Mouse (Mus musculus): ENCODE results near the gene Opn1mw. TPM values are rescaled to one million over a fixed set of nuclear protein-coding genes. Genes with fewer than 3 reads are reported as not detected.
"Not testable (repeated sequence)": the region's sequence is repeated elsewhere in the genome, so short reads cannot be mapped to it uniquely, and the experiment has no call there.

Gene Opn1mw
- polyA plus RNA-seq (2015; fragmentation: Nextera tagmentation; extraction: Ambion mirVana), result not detected in 2 replicates

DNA sequence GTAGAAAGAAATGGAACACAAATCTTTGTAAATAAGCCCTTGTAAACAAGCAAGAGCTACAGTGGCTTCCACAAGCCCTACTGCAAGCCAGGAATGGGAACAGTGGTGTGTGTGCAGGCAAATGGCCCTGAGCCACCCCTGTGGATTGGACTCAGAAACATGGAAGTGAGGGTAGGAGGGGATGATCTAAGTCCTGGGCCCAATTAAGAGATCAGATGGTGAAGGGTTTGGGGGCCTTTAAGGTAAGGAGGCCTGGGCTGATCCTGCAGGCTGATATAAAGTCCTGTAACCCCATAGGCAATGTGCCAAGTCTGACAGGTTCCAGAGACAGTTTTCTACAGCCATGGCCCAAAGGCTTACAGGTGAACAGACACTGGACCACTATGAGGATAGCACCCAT lies at the start of gene Opn1mw:
Opn1mw (plus strand) TSS at position 301 of the 400 bp plus-strand sequence.
- Histone ChIP-seq H3K4me3 (replicated peaks) (no peak within 1 kb of the TSS), H3K4me2 (no peak within 1 kb of the TSS), H3K36me3 (no peaks in the 10 kb centered on the region), H3K27ac (replicated peaks) (no peak within 1 kb of the TSS), H3K27me3 (replicated peaks) (no peaks in the 10 kb centered on the region), H3K9ac (replicated peaks) (no peak within 1 kb of the TSS), H3K4me1 (no peaks in the 10 kb centered on the region), H3K9me3 (replicated peaks) (no peaks in the 10 kb centered on the region)
- no peak for ATAC-seq (ENCODE audit: low FRiP score)

DNA sequence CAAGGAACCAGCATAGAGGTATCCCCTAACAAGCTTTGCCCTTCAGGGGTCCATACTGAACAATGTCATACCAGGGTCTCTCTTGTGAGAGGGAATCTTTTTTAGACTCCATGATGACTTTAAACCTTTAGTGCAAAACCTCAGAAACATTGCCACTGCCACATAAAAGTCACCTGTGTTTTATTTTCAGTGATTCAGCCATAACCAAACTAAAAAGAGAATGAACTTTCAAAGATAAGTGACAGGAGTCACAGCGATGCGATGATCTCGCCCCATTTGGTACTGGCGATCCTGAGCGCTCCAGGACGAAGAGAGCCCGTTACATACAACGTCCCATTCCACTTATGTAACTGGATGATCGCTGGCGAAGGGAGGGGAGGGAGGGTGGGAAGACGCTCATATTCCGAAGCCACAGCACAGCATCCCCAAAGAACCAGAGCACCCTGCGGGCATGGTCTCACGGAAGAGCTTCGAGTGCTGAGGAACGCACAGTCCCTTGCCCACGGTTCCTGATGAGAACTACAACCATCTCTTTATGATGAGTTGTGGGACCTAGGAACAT lies 42.9 kb upstream of the Opn1mw start:
- peaks cover 22% of the 10 kb centered on the region for H3K4me1 ChIP-seq
- WGBS, result 24% methylated on average over 17 of the region's 17 CpGs

DNA sequence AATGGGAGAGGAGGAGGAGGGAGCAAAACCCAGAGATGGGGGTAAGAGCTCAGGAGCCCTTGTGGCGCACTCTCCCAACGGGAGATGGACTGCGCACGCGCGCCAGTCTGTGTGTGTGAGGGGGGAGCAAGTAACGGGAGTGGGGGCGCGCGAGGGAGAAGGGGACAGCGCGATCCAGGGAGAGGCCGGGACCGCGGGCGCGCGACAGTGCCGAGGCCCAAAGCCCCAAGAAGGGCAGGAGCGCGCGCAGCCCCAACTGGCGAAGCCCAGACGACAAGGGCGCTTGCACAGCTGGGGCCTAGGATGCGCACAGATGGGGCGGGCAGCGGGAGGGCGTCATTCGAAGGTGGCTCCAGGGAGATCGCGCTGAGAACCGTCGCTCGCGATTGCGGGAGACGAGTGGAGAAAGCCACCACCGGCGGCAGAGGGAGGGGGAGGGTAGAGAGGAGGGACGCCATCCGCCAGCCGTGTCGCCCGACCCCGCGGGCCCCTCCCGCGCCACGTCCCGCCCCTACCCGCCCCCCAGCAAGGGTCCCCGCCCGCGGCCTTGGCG lies 42.2 kb upstream of the Opn1mw start:
- no peaks in the 10 kb centered on the region for H3K9me3 ChIP-seq (replicated peaks)
- peak; percentile 87 for ATAC-seq (ENCODE audit: low FRiP score)
- H3K4me2 ChIP-seq, result peak overlapping the region; percentile 57
- peak overlapping the region; percentile 96 for H3K27ac ChIP-seq (replicated peaks)
- 15% methylated on average over 29 of the region's 56 CpGs for WGBS
- no peaks in the 10 kb centered on the region for H3K27me3 ChIP-seq (replicated peaks)
- H3K4me3 ChIP-seq (replicated peaks), result peak overlapping the region; percentile 55
- peak overlapping the region; percentile 64 for H3K9ac ChIP-seq (replicated peaks)
- H3K36me3 ChIP-seq, result no peaks in the 10 kb centered on the region
- peaks cover 22% of the 10 kb centered on the region for H3K4me1 ChIP-seq

More for the DNA sequence above, 42.9 kb upstream of the Opn1mw start:
- Histone ChIP-seq H3K4me3 (replicated peaks) (peak overlapping the region; percentile 55), H3K4me2 (peak overlapping the region; percentile 57), H3K36me3 (no peaks in the 10 kb centered on the region), H3K27me3 (replicated peaks) (no peaks in the 10 kb centered on the region), H3K9me3 (replicated peaks) (no peaks in the 10 kb centered on the region), H3K27ac (replicated peaks) (peak overlapping the region; percentile 96), H3K9ac (replicated peaks) (peak overlapping the region; percentile 64)
- ATAC-seq (ENCODE audit: low FRiP score), result no peak

DNA sequence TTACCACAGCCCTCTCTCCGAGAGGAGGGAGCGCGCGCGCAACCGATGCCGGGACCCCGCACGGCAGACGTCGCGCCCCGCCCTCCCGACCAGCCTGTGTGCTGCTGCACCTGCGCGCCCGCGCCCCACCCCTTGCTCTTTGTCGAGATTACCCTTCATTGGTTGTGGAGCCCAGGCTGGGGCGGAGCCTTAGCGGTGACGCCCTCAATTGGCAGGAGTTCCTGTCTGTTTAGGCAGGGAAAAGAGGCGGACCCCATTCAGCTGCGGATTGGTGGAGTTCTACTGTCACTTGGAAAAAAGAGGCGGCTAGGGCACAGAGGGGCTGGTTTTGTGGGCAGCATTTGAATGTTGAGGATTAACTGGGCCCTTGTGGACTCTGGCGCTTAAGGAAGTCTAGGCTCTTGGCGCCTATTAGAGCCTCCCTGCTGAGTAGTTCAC lies 41.6 kb upstream of the Opn1mw start:
- H3K4me3 ChIP-seq (replicated peaks), result peak overlapping the region; percentile 55
- peak overlapping the region; percentile 55 for H3K4me2 ChIP-seq
- 9% methylated on average over 20 of the region's 27 CpGs for WGBS
- H3K9ac ChIP-seq (replicated peaks), result peak overlapping the region; percentile 64
- H3K36me3 ChIP-seq, result no peaks in the 10 kb centered on the region
- H3K9me3 ChIP-seq (replicated peaks), result no peaks in the 10 kb centered on the region
- ATAC-seq (ENCODE audit: low FRiP score), result peak; percentile 99
- peak overlapping the region; percentile 96 for H3K27ac ChIP-seq (replicated peaks)
- H3K4me1 ChIP-seq, result peaks cover 22% of the 10 kb centered on the region
- no peaks in the 10 kb centered on the region for H3K27me3 ChIP-seq (replicated peaks)

DNA sequence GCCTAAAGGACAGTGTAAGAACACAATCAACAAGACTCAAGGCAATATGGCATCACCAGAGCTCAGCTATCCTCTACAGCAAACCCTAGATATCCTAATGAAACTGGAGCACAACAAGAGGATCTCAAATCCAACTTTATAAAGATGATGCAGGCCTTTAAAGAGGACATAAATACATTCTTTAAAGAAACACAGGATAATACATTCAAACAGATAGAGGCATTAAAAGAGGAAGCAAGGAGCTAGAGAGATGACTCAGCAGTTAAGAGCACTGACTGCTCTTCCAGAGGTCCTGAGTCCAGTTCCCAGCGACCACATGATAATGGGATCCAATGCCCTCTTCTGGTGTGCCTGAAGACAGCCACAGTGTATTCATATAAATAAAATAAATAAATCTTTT lies 32.1 kb upstream of the Opn1mw start:
- no peaks in the 10 kb centered on the region for H3K4me1 ChIP-seq
- no peaks in the 10 kb centered on the region for H3K36me3 ChIP-seq
- ATAC-seq (ENCODE audit: low FRiP score), result no peak
- no peaks in the 10 kb centered on the region for H3K27me3 ChIP-seq (replicated peaks)
- H3K9me3 ChIP-seq (replicated peaks), result no peaks in the 10 kb centered on the region
- H3K4me3 ChIP-seq (replicated peaks), result no peak overlapping the region
- H3K27ac ChIP-seq (replicated peaks), result no peak overlapping the region
- H3K4me2 ChIP-seq, result no peak overlapping the region
- H3K9ac ChIP-seq (replicated peaks), result no peak overlapping the region
- 62% methylated on average over 1 of the region's 1 CpGs for WGBS

DNA sequence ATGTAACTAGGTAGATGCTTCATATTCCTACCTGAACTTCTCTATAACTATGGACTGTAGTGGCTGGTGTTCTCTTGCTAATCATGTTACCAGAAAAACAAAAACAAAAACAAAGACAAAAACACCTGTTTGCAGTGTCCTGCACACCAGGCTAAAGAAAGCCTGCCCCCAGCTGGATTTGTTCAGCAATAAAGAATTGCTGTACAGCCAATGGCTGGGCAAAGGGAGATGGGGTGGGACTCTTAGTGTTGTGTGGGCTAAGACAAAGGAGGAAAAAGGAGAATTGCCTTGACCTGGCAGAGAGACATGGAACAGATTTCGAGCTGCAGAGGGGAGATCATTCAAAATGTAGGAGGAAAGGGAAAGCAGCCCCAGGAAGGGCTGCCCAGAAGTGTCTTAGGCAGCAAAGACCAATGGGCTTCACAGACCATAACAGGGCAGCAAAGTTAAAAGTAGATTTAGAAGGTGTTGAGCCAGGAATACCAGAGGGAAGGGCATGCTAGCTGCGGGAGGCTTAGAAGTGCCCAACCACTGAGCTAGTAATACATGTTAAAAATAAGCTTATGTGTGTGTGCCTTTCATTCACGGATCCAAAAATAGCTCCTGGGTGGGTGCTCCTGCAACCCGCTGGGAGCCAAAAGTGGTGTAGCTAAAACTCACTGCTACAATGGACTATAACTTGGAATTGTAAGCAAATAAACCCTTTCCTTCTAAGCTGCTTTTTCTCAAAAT lies 23.6 kb upstream of the Opn1mw start:
- H3K27me3 ChIP-seq (replicated peaks), result no peaks in the 10 kb centered on the region
- H3K4me3 ChIP-seq (replicated peaks), result no peak overlapping the region
- no peak overlapping the region for H3K4me2 ChIP-seq
- H3K4me1 ChIP-seq, result no peaks in the 10 kb centered on the region
- no peaks in the 10 kb centered on the region for H3K36me3 ChIP-seq
- ATAC-seq (ENCODE audit: low FRiP score), result no peak
- no peak overlapping the region for H3K9ac ChIP-seq (replicated peaks)
- WGBS, result 68% methylated on average over 4 of the region's 4 CpGs
- H3K9me3 ChIP-seq (replicated peaks), result no peaks in the 10 kb centered on the region
- H3K27ac ChIP-seq (replicated peaks), result no peak overlapping the region

DNA sequence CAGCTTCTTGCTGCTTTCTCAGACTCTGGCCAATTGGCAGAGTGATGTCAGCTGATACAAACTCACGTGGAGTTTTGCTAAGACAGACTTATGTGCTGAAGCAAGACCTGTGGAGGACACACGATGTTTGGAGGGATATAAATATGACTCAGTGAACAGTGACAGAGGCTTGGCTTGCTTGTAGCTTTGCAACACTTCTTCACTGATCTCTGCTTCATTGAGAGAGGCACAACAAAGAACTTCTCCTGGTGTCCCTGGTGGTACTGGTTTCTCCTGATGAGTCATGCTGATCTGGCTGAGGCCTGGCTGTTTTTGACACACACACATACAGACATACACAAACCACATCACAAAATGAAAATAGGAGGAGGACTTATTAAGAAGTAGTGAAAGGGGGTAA lies 21.3 kb upstream of the Opn1mw start:
- no peaks in the 10 kb centered on the region for H3K27me3 ChIP-seq (replicated peaks)
- H3K36me3 ChIP-seq, result no peaks in the 10 kb centered on the region
- H3K4me2 ChIP-seq, result no peak overlapping the region
- WGBS, result 65% methylated on average over 2 of the region's 2 CpGs
- H3K4me3 ChIP-seq (replicated peaks), result no peak overlapping the region
- no peak overlapping the region for H3K27ac ChIP-seq (replicated peaks)
- no peak overlapping the region for H3K9ac ChIP-seq (replicated peaks)
- ATAC-seq (ENCODE audit: low FRiP score), result no peak
- H3K9me3 ChIP-seq (replicated peaks), result no peaks in the 10 kb centered on the region
- no peaks in the 10 kb centered on the region for H3K4me1 ChIP-seq

DNA sequence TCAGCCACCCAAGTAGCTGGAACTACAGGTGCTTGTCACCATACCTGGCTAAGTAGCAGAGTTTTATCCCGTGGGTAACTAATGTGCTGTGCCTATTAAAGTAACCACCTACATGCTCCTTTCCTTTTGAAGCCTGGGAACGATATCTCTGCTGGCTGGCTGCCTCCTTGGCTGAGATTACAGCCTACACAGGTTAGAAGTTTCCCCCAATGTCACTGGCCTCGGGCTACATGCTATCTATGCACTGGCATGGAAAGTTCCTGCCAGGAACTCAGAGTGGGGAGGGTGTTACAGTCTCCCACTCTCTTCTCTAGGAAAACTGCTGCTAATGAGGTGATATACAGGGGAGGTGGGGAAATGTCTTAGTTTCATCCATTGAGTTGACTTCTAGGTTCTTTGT lies 18.5 kb upstream of the Opn1mw start:
- no peak overlapping the region for H3K4me2 ChIP-seq
- no peaks in the 10 kb centered on the region for H3K27me3 ChIP-seq (replicated peaks)
- no peak overlapping the region for H3K4me3 ChIP-seq (replicated peaks)
- 51% methylated on average over 3 of the region's 3 CpGs for WGBS
- no peak overlapping the region for H3K27ac ChIP-seq (replicated peaks)
- no peaks in the 10 kb centered on the region for H3K9me3 ChIP-seq (replicated peaks)
- H3K9ac ChIP-seq (replicated peaks), result no peak overlapping the region
- ATAC-seq (ENCODE audit: low FRiP score), result no peak
- no peaks in the 10 kb centered on the region for H3K36me3 ChIP-seq
- H3K4me1 ChIP-seq, result no peaks in the 10 kb centered on the region

DNA sequence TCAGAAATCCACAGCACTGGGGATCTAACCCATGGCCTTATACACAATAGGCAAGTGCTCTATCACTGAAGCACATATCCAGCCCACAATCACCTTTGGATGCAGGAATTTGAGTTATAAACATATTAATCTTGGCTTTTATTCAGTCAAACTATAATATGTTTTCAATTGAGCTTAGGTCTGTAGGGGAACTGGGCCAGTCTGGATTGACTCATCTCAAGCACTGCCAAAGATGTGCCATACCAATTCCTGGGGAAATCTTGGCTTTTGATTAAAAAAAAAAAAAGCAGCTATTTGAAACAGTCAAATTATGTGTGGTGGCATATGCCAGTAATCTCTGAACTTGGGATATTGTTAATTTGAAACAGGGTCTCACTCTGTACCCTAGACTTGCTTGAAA lies 13.2 kb upstream of the Opn1mw start:
- no peak overlapping the region for H3K9ac ChIP-seq (replicated peaks)
- H3K4me3 ChIP-seq (replicated peaks), result no peak overlapping the region
- no peaks in the 10 kb centered on the region for H3K27me3 ChIP-seq (replicated peaks)
- no peak overlapping the region for H3K4me2 ChIP-seq
- H3K4me1 ChIP-seq, result no peaks in the 10 kb centered on the region
- no peak overlapping the region for H3K27ac ChIP-seq (replicated peaks)
- no peaks in the 10 kb centered on the region for H3K36me3 ChIP-seq
- ATAC-seq (ENCODE audit: low FRiP score), result no peak
- H3K9me3 ChIP-seq (replicated peaks), result no peaks in the 10 kb centered on the region

DNA sequence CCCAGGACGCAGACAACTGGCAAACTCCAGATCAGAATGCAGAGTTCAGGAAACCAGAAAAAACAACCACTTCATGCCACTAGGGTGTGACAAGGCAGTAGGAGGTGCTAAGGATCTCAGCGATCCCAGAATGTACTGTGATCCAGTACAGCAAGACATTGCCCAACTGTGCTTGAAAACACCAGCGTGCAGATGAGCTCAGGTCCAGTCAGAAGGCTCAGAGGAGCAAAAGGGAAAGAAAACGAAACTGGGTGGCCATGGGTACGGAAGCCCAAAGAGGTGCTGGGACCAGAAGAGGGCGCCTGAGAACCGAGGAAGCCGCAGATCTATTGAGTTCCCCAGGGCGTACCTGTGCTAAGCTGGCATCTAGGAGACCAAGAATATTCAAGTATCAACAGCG lies 11.8 kb upstream of the Opn1mw start:
- peak overlapping the region; percentile 27 for H3K4me3 ChIP-seq (replicated peaks)
- peak overlapping the region; percentile 47 for H3K4me2 ChIP-seq
- peak; percentile 76 for ATAC-seq (ENCODE audit: low FRiP score)
- no peaks in the 10 kb centered on the region for H3K9me3 ChIP-seq (replicated peaks)
- no peak overlapping the region for H3K27ac ChIP-seq (replicated peaks)
- no peaks in the 10 kb centered on the region for H3K27me3 ChIP-seq (replicated peaks)
- no peak overlapping the region for H3K9ac ChIP-seq (replicated peaks)
- WGBS, result 25% methylated on average over 10 of the region's 10 CpGs
- H3K4me1 ChIP-seq, result no peaks in the 10 kb centered on the region
- H3K36me3 ChIP-seq, result no peaks in the 10 kb centered on the region

DNA sequence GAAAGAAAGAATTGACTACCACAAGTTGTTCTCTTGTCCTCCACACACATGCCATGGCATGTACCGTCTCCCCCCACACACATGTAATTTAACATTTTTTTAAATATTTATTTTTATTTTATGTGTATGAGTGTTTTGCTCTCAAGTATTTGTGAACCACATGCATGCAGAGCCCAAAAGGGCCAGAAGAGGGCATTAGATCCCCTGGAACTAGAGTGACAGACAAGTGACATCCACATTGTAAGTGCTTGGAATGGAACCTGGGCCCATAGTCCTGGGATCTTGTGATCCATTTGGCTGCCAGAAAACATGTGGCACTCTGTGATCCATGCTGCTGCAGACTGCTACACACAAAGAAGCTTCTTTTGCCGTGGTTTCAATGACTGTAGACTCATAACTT lies 2.3 kb upstream of the Opn1mw start:
- H3K9ac ChIP-seq (replicated peaks), result no peak overlapping the region
- no peak overlapping the region for H3K4me3 ChIP-seq (replicated peaks)
- no peak overlapping the region for H3K4me2 ChIP-seq
- ATAC-seq (ENCODE audit: low FRiP score), result no peak
- no peaks in the 10 kb centered on the region for H3K36me3 ChIP-seq
- H3K27ac ChIP-seq (replicated peaks), result no peak overlapping the region
- H3K4me1 ChIP-seq, result no peaks in the 10 kb centered on the region
- 66% methylated on average over 2 of the region's 2 CpGs for WGBS
- H3K27me3 ChIP-seq (replicated peaks), result no peaks in the 10 kb centered on the region
- no peaks in the 10 kb centered on the region for H3K9me3 ChIP-seq (replicated peaks)

DNA sequence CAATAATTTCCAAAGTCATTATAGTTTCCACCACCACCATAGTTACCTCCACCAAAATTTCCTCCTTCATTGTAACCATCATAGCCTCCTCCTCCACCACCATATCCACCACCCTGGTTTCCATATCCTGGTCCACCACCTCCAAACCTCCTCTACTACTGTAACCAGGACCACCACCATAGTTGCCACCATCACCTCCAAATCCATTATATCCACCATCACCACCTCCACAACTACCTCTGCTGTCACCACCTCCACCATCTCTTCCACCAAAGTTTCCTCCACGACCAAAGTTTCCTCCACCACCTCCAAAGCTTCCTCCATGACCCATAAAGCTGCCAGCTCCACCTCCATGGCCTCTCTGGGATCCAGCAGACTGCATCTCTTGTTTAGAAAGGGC lies 8.0 kb downstream of the Opn1mw start, which contains the start of gene Mecp2:
Mecp2 (minus strand) TSS at position 101 of the 400 bp plus-strand sequence.
- H3K27me3 ChIP-seq (replicated peaks); H3K9me3 ChIP-seq (replicated peaks); H3K36me3 ChIP-seq; H3K4me3 ChIP-seq (replicated peaks); H3K4me1 ChIP-seq; H3K9ac ChIP-seq (replicated peaks); ATAC-seq (ENCODE audit: low FRiP score); H3K27ac ChIP-seq (replicated peaks); H3K4me2 ChIP-seq: not testable (repeated sequence)
- 31% methylated on average over 1 of the region's 1 CpGs for WGBS
